Mouse (Mus musculus) stomach, embryonic 14.5 days (tissue): ENCODE data around the gene Carns1. TPM values are rescaled to one million over a fixed set of nuclear protein-coding genes. Genes with fewer than 3 reads are reported as not detected.
A peak's percentile ranks its signal among the peaks of the same experiment; 100 is the strongest.

Experiments used
- ATAC-seq: fragments of 200-750 bp; cut with Nextera tagmentation; 2 replicates; pipeline ENCODE4 v1.8.0; 2017; ENCODE audit warnings: low read depth, moderate TSS enrichment; ENCODE audit not compliant: insufficient number of reproducible peaks, insufficient read depth, low FRiP score
- H3K27ac ChIP-seq: fragments of 300-500 bp; sonication (generic); 2 replicates; pipeline ENCODE4 v1.5.1; 2014; ENCODE audit warnings: mild to moderate bottlenecking, low read length, moderate library complexity, mixed read lengths
- H3K27me3 ChIP-seq: fragments of 300-500 bp; sonication (generic); 2 replicates; pipeline ENCODE4 v1.6.1; 2014; ENCODE audit warnings: low read length, control low read depth, mixed read lengths; ENCODE audit not compliant: control insufficient read depth, insufficient read depth
- H3K36me3 ChIP-seq: fragments of 300-500 bp; sonication (generic); 2 replicates; pipeline ENCODE4 v1.6.1; 2014; ENCODE audit warnings: mild to moderate bottlenecking, control low read depth, low read length, moderate library complexity, mixed read lengths; ENCODE audit not compliant: control insufficient read depth, insufficient read depth
- H3K4me1 ChIP-seq: fragments of 300-500 bp; sonication (generic); 2 replicates; pipeline ENCODE4 v1.6.1; 2014; ENCODE audit warnings: low read length, control low read depth, mixed read lengths; ENCODE audit not compliant: control insufficient read depth, insufficient read depth
- H3K4me2 ChIP-seq: fragments of 300-500 bp; sonication (generic); replicated peaks from 2 replicates; pipeline ENCODE4 v1.6.1; 2014; ENCODE audit warnings: low read depth, low read length, control low read depth
- H3K4me3 ChIP-seq: fragments of 300-500 bp; sonication (generic); 2 replicates; pipeline ENCODE4 v1.5.1; 2014; ENCODE audit warnings: low read depth, low read length, control low read depth
- H3K9ac ChIP-seq: fragments of 300-500 bp; sonication (generic); replicated peaks from 2 replicates; pipeline ENCODE4 v1.6.1; 2014; ENCODE audit warnings: low read depth, mild to moderate bottlenecking, control low read depth, low read length, moderate library complexity, mixed read lengths
- H3K9me3 ChIP-seq: fragments of 300-500 bp; sonication (generic); 2 replicates; pipeline ENCODE4 v1.6.1; 2016; ENCODE audit warnings: low read depth, low read length, control low read depth; ENCODE audit not compliant: control insufficient read depth
- WGBS: fragments of 180-500 bp; shearing (Covaris S2); extraction: QIAGEN DNeasy Blood & Tissue Kit; methylation state at CpG from one replicate; pipeline ENCODE4 v1.1.7; 2014; 5-methylcytosine and 5-hydroxymethylcytosine counted together
- polyA plus RNA-seq: library from polyadenylated mRNA; unstranded; fragments of >200 nt; fragmentation: Nextera tagmentation; extraction: Ambion mirVana; gene quantifications from 2 replicates; pipeline ENCODE4 v1.2.1, GENCODE M21; 2014

The Carns1 gene
- polyA plus RNA-seq, 1 experiment from 2014 or later, result 0.90 TPM

DNA sequence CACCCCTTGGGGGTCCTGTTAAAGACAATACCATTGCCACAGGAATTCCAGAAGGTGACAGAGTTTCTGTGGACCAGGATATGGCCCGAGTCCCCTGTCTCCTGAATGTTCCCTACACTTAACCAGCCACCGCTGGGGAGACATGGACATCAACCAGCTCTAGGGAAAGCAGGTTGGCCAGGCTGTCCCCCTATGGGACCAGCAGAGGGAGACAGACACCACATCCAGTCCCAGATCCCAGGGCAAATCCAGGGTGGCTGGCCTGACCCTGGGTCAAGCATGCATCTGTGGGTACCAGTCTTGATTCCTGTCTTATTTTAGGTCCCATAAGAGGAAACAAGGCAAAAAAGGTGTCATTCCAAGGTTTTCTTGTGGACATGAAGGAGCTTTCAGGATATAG is 31.7 kb upstream of the Carns1 start:
- ATAC-seq, result peak; percentile 80; the same call in 1 of the 2 replicates
- Histone ChIP-seq H3K27ac (no peak overlapping the region), H3K27me3 (no peaks in the 10 kb centered on the region), H3K4me1 (peaks cover 5% of the 10 kb centered on the region; the same call in 1 of the 2 replicates), H3K4me2 (no peak overlapping the region), H3K36me3 (no peaks in the 10 kb centered on the region), H3K9ac (no peak overlapping the region), H3K4me3 (no peak overlapping the region), H3K9me3 (no peaks in the 10 kb centered on the region)
- WGBS, result 2% methylated on average over 2 of the region's 2 CpGs

DNA sequence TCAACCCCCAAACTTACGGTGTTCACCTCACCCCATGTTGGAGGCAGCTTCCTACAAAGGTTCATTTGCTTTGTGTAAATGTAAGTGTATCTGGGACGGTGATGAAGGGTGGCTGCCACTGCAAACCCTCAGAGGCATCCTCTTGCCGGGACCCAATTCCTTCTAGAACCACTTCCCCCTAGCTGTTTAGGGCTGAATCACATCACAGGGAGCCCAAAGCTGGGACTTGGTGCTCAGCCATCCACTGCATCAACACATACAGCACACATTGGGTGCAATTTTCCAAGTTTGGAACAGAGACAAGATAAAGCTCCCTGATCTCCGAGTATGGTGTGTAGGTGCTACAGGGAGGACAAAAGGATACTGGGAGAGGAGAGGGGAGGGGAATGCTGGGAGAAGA is 29.6 kb upstream of the Carns1 start:
- ATAC-seq, result no peak
- no peaks in the 10 kb centered on the region for H3K9me3 ChIP-seq
- H3K9ac ChIP-seq, result no peak overlapping the region
- peaks cover 14% of the 10 kb centered on the region; the same call in 1 of the 2 replicates for H3K4me1 ChIP-seq
- H3K36me3 ChIP-seq, result peaks cover 5% of the 10 kb centered on the region; the same call in 1 of the 2 replicates
- no peaks in the 10 kb centered on the region for H3K27me3 ChIP-seq
- H3K4me3 ChIP-seq, result no peak overlapping the region
- no peak overlapping the region for H3K27ac ChIP-seq
- 55% methylated on average over 4 of the region's 4 CpGs for WGBS
- no peak overlapping the region for H3K4me2 ChIP-seq

- WGBS, result 64% methylated on average over 13 of the region's 13 CpGs
- peaks cover 14% of the 10 kb centered on the region for H3K36me3 ChIP-seq
- peaks cover 14% of the 10 kb centered on the region; the same call in 1 of the 2 replicates for H3K4me1 ChIP-seq
- no peak overlapping the region for H3K4me3 ChIP-seq
- H3K9ac ChIP-seq, result no peak overlapping the region
- no peak overlapping the region for H3K27ac ChIP-seq
- no peak overlapping the region for H3K4me2 ChIP-seq
- no peaks in the 10 kb centered on the region for H3K27me3 ChIP-seq
- ATAC-seq, result no peak
- no peaks in the 10 kb centered on the region for H3K9me3 ChIP-seq
These were observed 28.5 kb upstream of the Carns1 start for GRCm38 (mm10) chr19:4203604-4204326.

DNA sequence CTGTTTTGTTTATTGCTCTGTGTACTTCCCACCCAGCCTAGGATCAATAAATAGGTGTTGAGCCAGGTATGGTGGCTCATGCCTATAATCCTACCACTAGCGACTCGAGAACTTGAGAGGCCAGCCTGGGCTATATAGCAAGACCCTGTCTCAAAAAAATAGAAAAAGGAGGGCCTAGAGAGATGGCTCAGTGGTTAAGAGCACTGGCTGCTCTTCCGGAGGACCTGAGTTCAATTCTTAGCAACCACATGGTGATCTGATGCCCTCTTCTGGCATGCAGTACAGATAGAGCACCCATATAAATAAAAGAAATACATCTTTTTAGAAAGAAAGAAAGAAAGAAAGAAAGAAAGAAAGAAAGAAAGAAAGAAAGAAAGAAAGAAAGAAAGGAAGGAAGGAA is 27.9 kb upstream of the Carns1 start:
- no peak for ATAC-seq
- Histone ChIP-seq H3K36me3 (peaks cover 20% of the 10 kb centered on the region), H3K4me3 (no peak overlapping the region), H3K9ac (no peak overlapping the region), H3K27ac (no peak overlapping the region), H3K27me3 (no peaks in the 10 kb centered on the region), H3K4me1 (peaks cover 14% of the 10 kb centered on the region; the same call in 1 of the 2 replicates), H3K4me2 (no peak overlapping the region), H3K9me3 (no peaks in the 10 kb centered on the region)
- WGBS, result 61% methylated on average over 3 of the region's 3 CpGs

GRCm38 (mm10) chr19:4202149-4202548 is 26.9 kb upstream of the Carns1 start:
- peak overlapping the region; percentile 75 for H3K4me2 ChIP-seq
- no peaks in the 10 kb centered on the region for H3K9me3 ChIP-seq
- WGBS, result 23% methylated on average over 7 of the region's 7 CpGs
- H3K4me3 ChIP-seq, result peak overlapping the region; percentile 75
- peaks cover 14% of the 10 kb centered on the region; the same call in 1 of the 2 replicates for H3K4me1 ChIP-seq
- no peak overlapping the region for H3K27ac ChIP-seq
- H3K36me3 ChIP-seq, result peaks cover 24% of the 10 kb centered on the region
- ATAC-seq, result no peak
- H3K27me3 ChIP-seq, result no peaks in the 10 kb centered on the region
- H3K9ac ChIP-seq, result peak overlapping the region; percentile 69; the same call in 1 of the 2 replicates

DNA sequence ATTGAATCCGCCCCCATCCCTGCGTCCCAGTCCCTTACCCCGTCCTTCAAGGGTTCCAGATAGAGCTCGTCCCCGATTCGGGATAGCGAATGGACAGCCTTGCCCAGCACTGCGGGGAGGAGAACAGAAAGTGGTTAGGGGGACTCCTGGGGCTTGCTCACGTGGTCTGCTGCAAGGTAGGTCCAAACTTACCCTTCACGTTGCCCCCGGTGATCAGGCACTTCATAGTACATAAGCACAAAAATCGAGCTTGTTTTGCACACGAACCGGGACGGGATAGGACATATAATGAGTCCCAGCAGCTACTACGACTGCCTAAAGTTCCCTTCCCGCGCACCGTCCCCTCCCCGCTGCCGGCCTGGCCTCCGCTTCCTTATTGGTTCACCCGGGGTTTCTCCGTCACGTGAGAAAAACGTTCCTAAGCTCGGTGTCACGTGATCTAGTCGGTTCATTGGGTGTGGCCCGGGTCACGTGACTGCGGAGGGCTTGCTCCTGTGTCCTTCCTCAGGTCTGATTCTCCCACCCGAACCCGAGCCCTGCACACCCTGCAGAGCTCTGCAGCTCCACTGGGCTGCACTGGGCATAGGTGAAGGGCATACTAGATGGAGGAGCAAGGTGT is 26.1 kb upstream of the Carns1 start, which contains the start of gene Rad9a:
TSS of gene Rad9a (minus strand) at position 372 of the 619 bp plus-strand sequence.
- WGBS, result under 1% methylated on average over 34 of the region's 34 CpGs

GRCm38 (mm10) chr19:4197180-4197579 is 21.9 kb upstream of the Carns1 start:
- peaks cover 34% of the 10 kb centered on the region for H3K4me1 ChIP-seq
- H3K27ac ChIP-seq, result no peak overlapping the region
- no peak overlapping the region for H3K4me2 ChIP-seq
- no peak for ATAC-seq
- H3K9ac ChIP-seq, result no peak overlapping the region
- H3K27me3 ChIP-seq, result no peaks in the 10 kb centered on the region
- H3K9me3 ChIP-seq, result no peaks in the 10 kb centered on the region
- WGBS, result 73% methylated on average over 3 of the region's 3 CpGs
- no peak overlapping the region for H3K4me3 ChIP-seq
- peaks cover 65% of the 10 kb centered on the region for H3K36me3 ChIP-seq

More for the DNA sequence above, 26.1 kb upstream of the Carns1 start, which contains the start of gene Rad9a:
- Histone ChIP-seq H3K27me3 (no peaks in the 10 kb centered on the region), H3K27ac (peak within 1 kb of the TSS; percentile 69), H3K4me3 (peak within 1 kb of the TSS; percentile 75), H3K36me3 (peaks cover 31% of the 10 kb centered on the region), H3K9me3 (no peaks in the 10 kb centered on the region), H3K4me2 (peak within 1 kb of the TSS; percentile 75), H3K9ac (peak within 1 kb of the TSS; percentile 69), H3K4me1 (peaks cover 19% of the 10 kb centered on the region; the same call in 1 of the 2 replicates)
- ATAC-seq, result peak; percentile 86

- no peak overlapping the region for H3K27ac ChIP-seq
- H3K9ac ChIP-seq, result no peak overlapping the region
- H3K4me3 ChIP-seq, result no peak overlapping the region
- whole genome bisulfite sequencing, result 44% methylated on average over 5 of the region's 5 CpGs
- peaks cover 65% of the 10 kb centered on the region for H3K36me3 ChIP-seq
- peaks cover 31% of the 10 kb centered on the region for H3K4me1 ChIP-seq
- no peak overlapping the region for H3K4me2 ChIP-seq
- no peaks in the 10 kb centered on the region for H3K9me3 ChIP-seq
- no peak for ATAC-seq
- no peaks in the 10 kb centered on the region for H3K27me3 ChIP-seq
These were observed 21.3 kb upstream of the Carns1 start for GRCm38 (mm10) chr19:4196548-4196947.
